Mouse (Mus musculus): Measurements from ENCODE around the gene Gm21992. TPM values are rescaled to one million over a fixed set of nuclear protein-coding genes. Genes with fewer than 3 reads are reported as not detected.

The Gm21992 gene
- polyA plus RNA-seq, 1 experiment from 2014 or later, result 29.4 TPM

DNA sequence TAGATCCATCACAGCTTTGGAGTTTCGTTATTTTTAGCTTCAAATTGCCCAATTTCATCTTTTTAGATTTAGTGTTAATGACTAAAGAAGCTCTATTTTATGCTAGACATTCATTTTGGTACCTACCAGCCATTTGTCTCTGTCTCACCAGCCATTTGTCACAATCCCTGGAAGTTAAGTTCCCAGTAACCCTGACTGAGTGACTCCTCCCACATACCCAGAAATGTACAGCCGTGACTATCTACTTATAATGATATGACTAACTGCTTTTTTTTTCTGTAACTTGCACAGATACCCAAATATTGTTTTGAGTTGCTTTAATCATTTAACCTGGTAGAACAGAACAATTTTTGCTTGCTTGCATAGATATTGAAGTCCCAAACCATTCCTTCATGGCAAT, 34.4 kb upstream of the Gm21992 start:
- WGBS, result 59% methylated on average over 2 of the region's 2 CpGs
- Histone ChIP-seq H3K9me3 (ENCODE audit: control insufficient read depth, low read length) (no peaks in the 10 kb centered on the region), H3K9ac (ENCODE audit: low read depth, low read length) (no peak overlapping the region), H3K4me1 (ENCODE audit: control insufficient read depth, insufficient read depth, low read length) (no peaks in the 10 kb centered on the region), H3K4me2 (ENCODE audit: low read depth, low read length) (no peak overlapping the region), H3K4me3 (ENCODE audit: low read length) (no peak overlapping the region), H3K36me3 (ENCODE audit: control insufficient read depth, insufficient read depth, low read length) (no peaks in the 10 kb centered on the region), H3K27ac (ENCODE audit: low read length) (no peak overlapping the region), H3K27me3 (replicated peaks; ENCODE audit: control insufficient read depth, insufficient read depth, low read length) (peaks cover 3% of the 10 kb centered on the region; the same call in 1 of the 2 replicates)
- ATAC-seq, result no peak

DNA sequence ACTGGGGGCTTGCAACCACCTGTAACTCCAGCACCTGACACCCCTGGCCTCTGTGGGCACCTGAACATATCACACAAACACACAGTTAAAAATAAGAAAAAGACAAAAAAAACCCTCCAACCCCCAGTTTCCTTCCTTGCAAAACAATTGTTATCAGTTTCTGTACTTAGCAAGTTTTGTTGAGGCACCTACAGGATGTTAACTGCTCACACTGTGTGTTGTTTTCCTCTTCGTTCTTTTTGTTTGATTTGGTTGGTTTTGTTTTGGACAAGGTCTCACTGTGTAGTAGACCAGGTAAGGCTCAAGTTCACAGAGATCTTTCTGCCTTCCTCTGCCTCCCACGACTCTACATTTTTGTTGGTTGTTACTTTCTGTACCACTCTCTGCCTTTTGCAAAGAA, 31.2 kb upstream of the Gm21992 start:
- no peak for ATAC-seq
- Histone ChIP-seq H3K27me3 (replicated peaks; ENCODE audit: control insufficient read depth, insufficient read depth, low read length) (peaks cover 9% of the 10 kb centered on the region; the same call in 1 of the 2 replicates), H3K4me2 (ENCODE audit: low read depth, low read length) (no peak overlapping the region), H3K4me1 (ENCODE audit: control insufficient read depth, insufficient read depth, low read length) (peaks cover 11% of the 10 kb centered on the region), H3K9ac (ENCODE audit: low read depth, low read length) (no peak overlapping the region), H3K27ac (ENCODE audit: low read length) (no peak overlapping the region), H3K9me3 (ENCODE audit: control insufficient read depth, low read length) (no peaks in the 10 kb centered on the region), H3K4me3 (ENCODE audit: low read length) (no peak overlapping the region), H3K36me3 (ENCODE audit: control insufficient read depth, insufficient read depth, low read length) (no peaks in the 10 kb centered on the region)
- 67% methylated on average over 2 of the region's 2 CpGs for WGBS

DNA sequence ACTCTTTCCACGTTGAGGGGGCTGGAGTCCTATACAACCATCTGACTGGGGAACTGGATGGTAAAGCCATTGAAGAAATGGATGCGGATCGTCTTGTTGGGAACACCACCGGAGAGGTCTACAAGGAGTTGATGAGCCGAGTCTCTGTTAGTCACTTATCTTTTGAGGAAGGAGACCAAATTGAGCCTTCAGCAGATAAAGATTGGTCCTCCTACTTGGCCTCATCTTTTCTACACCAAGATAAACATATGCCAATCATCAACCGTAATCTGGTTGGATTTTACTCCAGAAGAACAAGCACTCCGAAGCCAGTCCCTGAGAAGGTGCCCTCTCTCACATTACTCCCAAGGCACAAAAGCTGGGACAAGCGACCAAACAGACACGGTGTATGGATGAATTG, 29.4 kb upstream of the Gm21992 start:
- no peak for ATAC-seq
- 80% methylated on average over 9 of the region's 9 CpGs for WGBS
- no peaks in the 10 kb centered on the region for H3K36me3 ChIP-seq (ENCODE audit: control insufficient read depth, insufficient read depth, low read length)
- H3K9ac ChIP-seq (ENCODE audit: low read depth, low read length), result no peak overlapping the region
- peaks cover 14% of the 10 kb centered on the region for H3K4me1 ChIP-seq (ENCODE audit: control insufficient read depth, insufficient read depth, low read length)
- no peak overlapping the region for H3K27ac ChIP-seq (ENCODE audit: low read length)
- peaks cover 9% of the 10 kb centered on the region; the same call in 1 of the 2 replicates for H3K27me3 ChIP-seq (replicated peaks; ENCODE audit: control insufficient read depth, insufficient read depth, low read length)
- no peaks in the 10 kb centered on the region for H3K9me3 ChIP-seq (ENCODE audit: control insufficient read depth, low read length)
- no peak overlapping the region for H3K4me2 ChIP-seq (ENCODE audit: low read depth, low read length)
- no peak overlapping the region for H3K4me3 ChIP-seq (ENCODE audit: low read length)

DNA sequence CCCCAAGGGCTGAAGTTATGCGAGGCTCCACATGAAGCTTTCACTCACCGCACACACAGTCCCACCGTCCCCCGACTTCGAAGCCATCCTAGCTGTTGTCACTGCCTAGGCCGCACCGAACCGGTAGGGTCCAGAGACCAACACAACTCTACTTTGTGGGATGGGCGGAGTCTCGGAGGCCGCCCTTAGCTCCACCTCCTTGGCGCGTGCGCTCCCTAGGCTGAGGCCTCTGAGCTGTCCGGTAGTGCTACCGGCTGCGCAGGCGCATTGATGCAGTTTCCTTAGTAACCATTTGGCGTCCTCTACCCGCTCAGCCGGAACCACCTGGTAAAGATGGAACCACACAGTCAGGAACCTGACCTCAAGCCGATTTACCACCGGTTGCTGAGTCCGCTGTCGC, 27.7 kb upstream of the Gm21992 start, which contains the start of the genes Ccs and Ccdc87:
TSS of gene Ccs (minus strand) at position 184 of the 400 bp plus-strand sequence.
TSS of gene Ccdc87 (plus strand) at position 218 of the 400 bp plus-strand sequence.
- 0% methylated on average over 25 of the region's 25 CpGs for WGBS
- Histone ChIP-seq H3K36me3 (ENCODE audit: control insufficient read depth, insufficient read depth, low read length) (no peaks in the 10 kb centered on the region), H3K4me3 (ENCODE audit: low read length) (peak within 1 kb of the TSS; percentile 63), H3K27me3 (replicated peaks; ENCODE audit: control insufficient read depth, insufficient read depth, low read length) (peaks cover 9% of the 10 kb centered on the region; the same call in 1 of the 2 replicates), H3K4me2 (ENCODE audit: low read depth, low read length) (peak within 1 kb of the TSS; percentile 97), H3K9ac (ENCODE audit: low read depth, low read length) (peak within 1 kb of the TSS; percentile 78), H3K4me1 (ENCODE audit: control insufficient read depth, insufficient read depth, low read length) (peaks cover 14% of the 10 kb centered on the region), H3K27ac (ENCODE audit: low read length) (no peak within 1 kb of the TSS), H3K9me3 (ENCODE audit: control insufficient read depth, low read length) (no peaks in the 10 kb centered on the region)
- ATAC-seq, result peak; percentile 99

DNA sequence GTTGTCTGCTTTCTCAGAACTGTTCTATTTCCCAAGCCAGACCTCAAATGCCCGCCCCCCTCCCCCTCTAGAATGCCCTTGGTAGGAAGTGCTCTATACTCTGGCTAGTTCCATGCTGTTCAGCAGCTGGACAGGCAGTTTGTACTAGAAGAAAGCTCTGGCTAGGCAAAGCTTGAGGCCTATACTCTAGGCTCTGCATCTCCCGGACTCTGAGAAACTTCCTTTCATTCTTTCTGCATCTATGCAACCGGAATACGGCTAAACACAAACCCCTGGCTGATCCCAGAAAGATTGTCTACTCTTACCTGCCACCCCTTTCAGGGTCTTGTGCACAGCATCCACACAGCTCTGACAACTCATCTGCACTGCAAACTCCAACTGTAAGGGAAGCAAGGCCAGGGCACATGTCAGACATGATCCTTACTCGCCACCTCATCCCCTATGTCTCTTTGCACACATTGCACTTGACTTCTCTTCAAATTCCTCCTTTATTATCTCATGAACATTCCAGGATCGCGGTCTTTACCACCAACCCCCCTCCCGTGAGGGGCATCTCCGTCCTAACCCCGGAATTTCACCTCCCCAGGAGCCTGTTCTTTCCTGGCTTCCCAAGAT, 27.2 kb upstream of the Gm21992 start:
- no peak overlapping the region for H3K27ac ChIP-seq (ENCODE audit: low read length)
- no peaks in the 10 kb centered on the region for H3K36me3 ChIP-seq (ENCODE audit: control insufficient read depth, insufficient read depth, low read length)
- no peaks in the 10 kb centered on the region for H3K9me3 ChIP-seq (ENCODE audit: control insufficient read depth, low read length)
- 29% methylated on average over 10 of the region's 10 CpGs for WGBS
- peak overlapping the region; percentile 78 for H3K9ac ChIP-seq (ENCODE audit: low read depth, low read length)
- H3K27me3 ChIP-seq (replicated peaks; ENCODE audit: control insufficient read depth, insufficient read depth, low read length), result peaks cover 9% of the 10 kb centered on the region; the same call in 1 of the 2 replicates
- peak overlapping the region; percentile 97 for H3K4me2 ChIP-seq (ENCODE audit: low read depth, low read length)
- H3K4me3 ChIP-seq (ENCODE audit: low read length), result peak overlapping the region; percentile 63
- peaks cover 14% of the 10 kb centered on the region for H3K4me1 ChIP-seq (ENCODE audit: control insufficient read depth, insufficient read depth, low read length)
- ATAC-seq, result peak; percentile 49

DNA sequence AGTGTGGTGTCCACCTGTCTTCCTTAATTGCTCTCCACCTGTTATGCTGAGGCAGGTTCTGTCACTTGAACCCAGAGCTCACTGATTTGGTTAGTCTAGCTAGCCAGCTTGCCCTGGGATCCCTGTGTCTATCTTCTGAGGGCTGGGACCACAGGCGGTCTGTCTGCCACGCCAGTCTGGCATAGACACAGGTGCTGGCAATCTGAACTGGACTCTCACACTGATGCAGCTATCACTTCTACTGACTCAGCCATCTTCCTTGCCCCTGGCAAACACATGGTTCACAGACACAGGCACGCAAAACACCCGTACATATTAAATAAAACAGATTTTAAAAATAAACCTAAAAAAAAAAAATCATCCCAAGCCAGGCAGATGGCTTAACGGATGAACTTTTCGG, 25.6 kb upstream of the Gm21992 start:
- H3K4me2 ChIP-seq (ENCODE audit: low read depth, low read length), result no peak overlapping the region
- no peaks in the 10 kb centered on the region for H3K36me3 ChIP-seq (ENCODE audit: control insufficient read depth, insufficient read depth, low read length)
- no peak overlapping the region for H3K27ac ChIP-seq (ENCODE audit: low read length)
- peaks cover 9% of the 10 kb centered on the region; the same call in 1 of the 2 replicates for H3K27me3 ChIP-seq (replicated peaks; ENCODE audit: control insufficient read depth, insufficient read depth, low read length)
- 97% methylated on average over 6 of the region's 6 CpGs for WGBS
- no peak overlapping the region for H3K9ac ChIP-seq (ENCODE audit: low read depth, low read length)
- H3K4me1 ChIP-seq (ENCODE audit: control insufficient read depth, insufficient read depth, low read length), result peaks cover 14% of the 10 kb centered on the region
- no peaks in the 10 kb centered on the region for H3K9me3 ChIP-seq (ENCODE audit: control insufficient read depth, low read length)
- no peak for ATAC-seq
- no peak overlapping the region for H3K4me3 ChIP-seq (ENCODE audit: low read length)

DNA sequence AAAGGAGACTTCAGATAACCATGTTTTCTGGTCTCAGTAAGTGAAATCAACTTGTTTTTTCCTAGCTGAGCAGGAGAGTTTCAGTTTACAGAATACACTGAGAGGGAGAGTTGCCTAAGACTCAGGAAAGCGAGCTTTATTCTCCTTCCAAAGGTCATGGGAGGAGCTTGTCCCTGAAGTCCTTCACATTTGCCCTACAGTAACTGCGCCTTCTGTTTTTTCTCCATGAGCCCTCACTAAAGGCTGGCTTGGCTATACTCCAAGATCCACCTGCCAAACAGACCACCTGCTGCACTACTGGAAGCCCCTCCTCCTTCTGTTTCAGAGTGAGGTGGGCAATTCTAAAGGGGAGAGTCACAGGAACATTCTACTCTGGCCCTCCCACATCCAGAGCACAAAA, 24.7 kb upstream of the Gm21992 start:
- Histone ChIP-seq H3K9ac (ENCODE audit: low read depth, low read length) (no peak overlapping the region), H3K4me1 (ENCODE audit: control insufficient read depth, insufficient read depth, low read length) (peaks cover 14% of the 10 kb centered on the region), H3K27ac (ENCODE audit: low read length) (peak overlapping the region; percentile 30; the same call in 1 of the 2 replicates), H3K36me3 (ENCODE audit: control insufficient read depth, insufficient read depth, low read length) (no peaks in the 10 kb centered on the region), H3K4me2 (ENCODE audit: low read depth, low read length) (no peak overlapping the region), H3K27me3 (replicated peaks; ENCODE audit: control insufficient read depth, insufficient read depth, low read length) (peaks cover 6% of the 10 kb centered on the region; the same call in 1 of the 2 replicates), H3K4me3 (ENCODE audit: low read length) (no peak overlapping the region), H3K9me3 (ENCODE audit: control insufficient read depth, low read length) (no peaks in the 10 kb centered on the region)
- no peak for ATAC-seq
- 51% methylated on average over 2 of the region's 2 CpGs for WGBS

DNA sequence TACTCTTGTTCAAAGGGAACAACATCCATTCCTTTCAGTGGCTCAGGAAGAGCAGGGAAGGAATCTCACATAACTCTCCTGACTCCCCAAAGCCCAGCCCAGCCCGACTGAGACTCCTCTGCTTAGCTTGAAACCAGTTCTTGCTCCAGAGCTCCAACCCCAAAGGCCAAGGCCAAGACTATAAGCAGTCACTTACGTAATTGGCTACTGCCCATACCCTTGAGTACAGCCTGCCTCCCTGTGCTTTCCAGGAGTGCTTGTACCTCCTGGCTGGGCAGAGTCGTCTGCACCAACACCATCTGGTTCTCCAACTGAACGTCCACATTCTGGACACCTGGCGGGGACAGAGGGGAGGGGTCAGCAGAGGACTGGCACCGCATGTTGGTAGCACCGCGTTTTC, 22.6 kb upstream of the Gm21992 start:
- WGBS, result 86% methylated on average over 8 of the region's 8 CpGs
- ATAC-seq, result no peak
- H3K9ac ChIP-seq (ENCODE audit: low read depth, low read length), result no peak overlapping the region
- H3K9me3 ChIP-seq (ENCODE audit: control insufficient read depth, low read length), result no peaks in the 10 kb centered on the region
- no peaks in the 10 kb centered on the region for H3K36me3 ChIP-seq (ENCODE audit: control insufficient read depth, insufficient read depth, low read length)
- H3K4me1 ChIP-seq (ENCODE audit: control insufficient read depth, insufficient read depth, low read length), result peaks cover 11% of the 10 kb centered on the region
- no peak overlapping the region for H3K4me2 ChIP-seq (ENCODE audit: low read depth, low read length)
- no peak overlapping the region for H3K27ac ChIP-seq (ENCODE audit: low read length)
- no peak overlapping the region for H3K4me3 ChIP-seq (ENCODE audit: low read length)
- H3K27me3 ChIP-seq (replicated peaks; ENCODE audit: control insufficient read depth, insufficient read depth, low read length), result no peaks in the 10 kb centered on the region

DNA sequence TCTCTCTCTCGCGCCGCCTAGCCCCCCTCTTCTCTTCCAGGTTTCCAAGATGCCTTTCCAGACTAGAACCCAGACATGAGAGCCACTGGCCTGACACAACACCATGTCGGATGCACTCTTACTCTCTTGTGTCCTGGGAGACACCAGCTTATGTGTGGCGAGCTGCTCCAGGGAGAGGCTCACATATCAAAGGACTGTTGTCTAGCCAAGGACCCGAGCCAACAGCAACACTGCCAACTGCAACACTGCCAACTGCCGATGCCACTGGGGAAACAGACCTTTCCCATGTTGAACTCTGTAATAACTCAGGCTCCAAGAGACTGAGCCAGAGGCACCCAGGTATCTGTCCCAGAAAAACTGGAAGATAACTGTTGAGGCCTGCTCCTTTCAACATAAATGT, 17.7 kb upstream of the Gm21992 start:
- peak; percentile 39 for ATAC-seq
- Histone ChIP-seq H3K27me3 (replicated peaks; ENCODE audit: control insufficient read depth, insufficient read depth, low read length) (no peaks in the 10 kb centered on the region), H3K9ac (ENCODE audit: low read depth, low read length) (no peak overlapping the region), H3K9me3 (ENCODE audit: control insufficient read depth, low read length) (no peaks in the 10 kb centered on the region), H3K4me3 (ENCODE audit: low read length) (no peak overlapping the region), H3K4me1 (ENCODE audit: control insufficient read depth, insufficient read depth, low read length) (0 out of 2 replicates have a peak, but pooled peaks cover 3% of the 10 kb centered on the region), H3K27ac (ENCODE audit: low read length) (no peak overlapping the region), H3K36me3 (ENCODE audit: control insufficient read depth, insufficient read depth, low read length) (no peaks in the 10 kb centered on the region), H3K4me2 (ENCODE audit: low read depth, low read length) (no peak overlapping the region)
- WGBS, result 55% methylated on average over 7 of the region's 7 CpGs
